Mouse (Mus musculus) kidney, adult 2 months (tissue): ENCODE results near the gene Tns3. TPM values are rescaled to one million over a fixed set of nuclear protein-coding genes. Genes with fewer than 3 reads are reported as not detected.

ENCODE experiments used
- DNase-seq: peaks from one replicate; pipeline ENCODE4 v3.0.0; 2021
- H3K27ac ChIP-seq: fragments of 200-500 bp; 2 replicates; pipeline ENCODE4 v1.5.1; 2012; ENCODE audit warnings: low read depth, low read length, control low read depth, inconsistent platforms; ENCODE audit not compliant: insufficient read depth
- H3K27me3 ChIP-seq: fragments of 200-500 bp; replicated peaks from 2 replicates; pipeline ENCODE4 v1.6.1; 2012; ENCODE audit warnings: mild to moderate bottlenecking, moderate library complexity, low read length, inconsistent platforms; ENCODE audit not compliant: control insufficient read depth, insufficient read depth
- H3K36me3 ChIP-seq: fragments of 200-500 bp; 2 replicates; pipeline ENCODE4 v1.6.1; 2012; ENCODE audit warnings: mild to moderate bottlenecking, moderate library complexity, low read length, inconsistent platforms; ENCODE audit not compliant: control insufficient read depth, insufficient read depth
- H3K4me1 ChIP-seq: fragments of 200-500 bp; 2 replicates; pipeline ENCODE4 v1.6.1; 2011; ENCODE audit warnings: low read length; ENCODE audit not compliant: control insufficient read depth, insufficient read depth
- H3K4me3 ChIP-seq: fragments of 200-500 bp; 2 replicates; pipeline ENCODE4 v1.5.1; 2011; ENCODE audit warnings: mild to moderate bottlenecking, low read depth, low read length, control low read depth; ENCODE audit not compliant: insufficient read depth
- CTCF ChIP-seq: fragments of 200-500 bp; conservative IDR thresholded peaks from 2 replicates; pipeline ENCODE4 v1.5.1; 2011; ENCODE audit warnings: low read depth, mild to moderate bottlenecking, control low read depth, low read length, moderate library complexity, mixed read lengths; ENCODE audit not compliant: insufficient read depth, insufficient read length
- POLR2A ChIP-seq: fragments of 200-500 bp; IDR thresholded peaks from one replicate; pipeline ENCODE4 v1.6.1; 2011; ENCODE audit warnings: low read depth, low read length, control low read depth
- WGBS: fragments of 180-500 bp; shearing (Covaris S2); methylation state at CpG from one replicate; pipeline ENCODE4 v1.1.7; 2018; 5-methylcytosine and 5-hydroxymethylcytosine counted together
- polyA plus RNA-seq: library from polyadenylated mRNA; depleted of rRNA; stranded (reverse); fragments of >200 nt; gene quantifications from 2 replicates; pipeline ENCODE4 v1.2.3, GENCODE M21; 2012

Gene Tns3
- polyA plus RNA-seq, 1 experiment, result 63.7 TPM

- WGBS, result 84% methylated on average over 2 of the region's 2 CpGs
- no peak for DNase-seq
- peaks cover 25% of the 10 kb centered on the region for H3K4me1 ChIP-seq
These were observed 20.1 kb downstream of the Tns3 start for GRCm38 (mm10) chr11:8644272-8644671.

GRCm38 (mm10) chr11:8641634-8642277, 22.6 kb downstream of the Tns3 start:
- Histone ChIP-seq H3K4me3 (no peak overlapping the region), H3K27ac (no peak overlapping the region), H3K36me3 (no peaks in the 10 kb centered on the region), H3K4me1 (peaks cover 29% of the 10 kb centered on the region), H3K27me3 (no peaks in the 10 kb centered on the region)
- 61% methylated on average over 10 of the region's 10 CpGs for WGBS
- DNase-seq, result no peak
- TF ChIP-seq CTCF (no peak), POLR2A (no peak)

More at GRCm38 (mm10) chr11:8644272-8644671, 20.1 kb downstream of the Tns3 start:
- no peak for TF ChIP-seq POLR2A
- TF ChIP-seq CTCF, result no peak
- 0 out of 2 replicates have a peak overlapping the region, but pooled peaks have one; percentile 2 for H3K27ac ChIP-seq
- H3K27me3 ChIP-seq, result no peaks in the 10 kb centered on the region
- no peaks in the 10 kb centered on the region for H3K36me3 ChIP-seq
- no peak overlapping the region for H3K4me3 ChIP-seq

- H3K36me3 ChIP-seq, result no peaks in the 10 kb centered on the region
- no peaks in the 10 kb centered on the region for H3K27me3 ChIP-seq
- H3K4me3 ChIP-seq, result no peak overlapping the region
- DNase-seq, result no peak
- TF ChIP-seq POLR2A, result no peak
- TF ChIP-seq CTCF, result no peak
- H3K4me1 ChIP-seq, result peaks cover 39% of the 10 kb centered on the region
- peak overlapping the region; percentile 66; the same call in 1 of the 2 replicates for H3K27ac ChIP-seq
- 85% methylated on average over 16 of the region's 16 CpGs for WGBS
These were observed 24.6 kb downstream of the Tns3 start for GRCm38 (mm10) chr11:8639726-8640125.

GRCm38 (mm10) chr11:8639007-8639718, 25.2 kb downstream of the Tns3 start:
- Histone ChIP-seq H3K4me1 (peaks cover 42% of the 10 kb centered on the region), H3K27me3 (no peaks in the 10 kb centered on the region), H3K4me3 (no peak overlapping the region), H3K36me3 (no peaks in the 10 kb centered on the region; the same call in 1 of the 2 replicates), H3K27ac (peak overlapping the region; percentile 66; the same call in 1 of the 2 replicates)
- TF ChIP-seq POLR2A (no peak), CTCF (no peak)
- 78% methylated on average over 6 of the region's 6 CpGs for WGBS
- no peak for DNase-seq

GRCm38 (mm10) chr11:8637469-8638447, 26.6 kb downstream of the Tns3 start:
- H3K4me1 ChIP-seq, result peaks cover 43% of the 10 kb centered on the region
- DNase-seq, result no peak
- no peak overlapping the region for H3K4me3 ChIP-seq
- 86% methylated on average over 10 of the region's 10 CpGs for WGBS
- no peak overlapping the region for H3K27ac ChIP-seq
- TF ChIP-seq CTCF (no peak), POLR2A (no peak)
- H3K36me3 ChIP-seq, result no peaks in the 10 kb centered on the region; the same call in 1 of the 2 replicates
- no peaks in the 10 kb centered on the region for H3K27me3 ChIP-seq

GRCm38 (mm10) chr11:8636680-8637079, 27.7 kb downstream of the Tns3 start:
- H3K27me3 ChIP-seq, result no peaks in the 10 kb centered on the region
- WGBS, result 41% methylated on average over 1 of the region's 1 CpGs
- peak overlapping the region; percentile 17; the same call in 1 of the 2 replicates for H3K27ac ChIP-seq
- no peaks in the 10 kb centered on the region; the same call in 1 of the 2 replicates for H3K36me3 ChIP-seq
- no peak for DNase-seq
- peaks cover 43% of the 10 kb centered on the region for H3K4me1 ChIP-seq
- H3K4me3 ChIP-seq, result no peak overlapping the region
- TF ChIP-seq POLR2A, result no peak
- TF ChIP-seq CTCF, result no peak

- TF ChIP-seq POLR2A (no peak), CTCF (no peak)
- peak; percentile 49 for DNase-seq
- H3K4me1 ChIP-seq, result peaks cover 42% of the 10 kb centered on the region
- no peaks in the 10 kb centered on the region for H3K27me3 ChIP-seq
- peak overlapping the region; percentile 99 for H3K27ac ChIP-seq
- H3K4me3 ChIP-seq, result no peak overlapping the region
- 57% methylated on average over 3 of the region's 3 CpGs for WGBS
- no peaks in the 10 kb centered on the region; the same call in 1 of the 2 replicates for H3K36me3 ChIP-seq
These were observed 28.6 kb downstream of the Tns3 start for GRCm38 (mm10) chr11:8635778-8636177.
